Mouse (Mus musculus): ENCODE results near the gene Syngr1. TPM values are rescaled to one million over a fixed set of nuclear protein-coding genes. Genes with fewer than 3 reads are reported as not detected.

The Syngr1 gene
- total and polyA plus RNA-seq, 3 experiments, result 105 to 115 TPM; not detected in 1

GRCm38 (mm10) chr15:80071951-80072437 lies 19.1 kb upstream of the Syngr1 start:
- H3K4me3 ChIP-seq (ENCODE audit: control insufficient read depth in 1 of 2, insufficient read depth in 1 of 2, low read depth in 2 of 2, low read length in 2 of 2), result no peak overlapping the region

GRCm38 (mm10) chr15:80072579-80073255 lies 18.4 kb upstream of the Syngr1 start:
- no peak overlapping the region for H3K9ac ChIP-seq (ENCODE audit: control insufficient read depth, low read depth, low read length, poor library complexity, severe bottlenecking)
- no peaks in the 10 kb centered on the region for H3K4me1 ChIP-seq (ENCODE audit: control insufficient read depth in 1 of 2, insufficient read depth in 2 of 2, low read length in 2 of 2)
- H3K9me3 ChIP-seq (replicated peaks; ENCODE audit: insufficient read depth, low read length), result no peaks in the 10 kb centered on the region
- H3K27me3 ChIP-seq (ENCODE audit: control insufficient read depth in 1 of 2, insufficient read depth in 2 of 2, low read length in 2 of 2), result peaks cover 0 to 3% of the 10 kb centered on the region in 2 experiments; a peak in 1 of 4 replicates
- no peak overlapping the region for H3K27ac ChIP-seq (ENCODE audit: control insufficient read depth, low read depth, low read length)
- no peak overlapping the region for H3K4me3 ChIP-seq (ENCODE audit: control insufficient read depth in 1 of 2, insufficient read depth in 1 of 2, low read depth in 2 of 2, low read length in 2 of 2)
- H3K36me3 ChIP-seq (ENCODE audit: control insufficient read depth in 1 of 2, insufficient read depth in 2 of 2, low read length in 2 of 2), result no peaks in the 10 kb centered on the region; a peak in 1 of 4 replicates
- H3K79me2 ChIP-seq (ENCODE audit: control insufficient read depth, insufficient read depth, low read length, poor library complexity), result no peaks in the 10 kb centered on the region
- DNase-seq (ENCODE audit: low read depth, low spot score), result no peak
- TF ChIP-seq E2F4 (IDR thresholded peaks at IDR 0.05; ENCODE audit: borderline replicate concordance, low read depth, low read length) (no peak), POLR2AphosphoS5 (IDR thresholded peaks at IDR 0.05; ENCODE audit: borderline replicate concordance, low read depth, low read length) (no peak), MXI1 (IDR thresholded peaks at IDR 0.05; ENCODE audit: low read depth, low read length) (no peak), ZC3H11A (IDR thresholded peaks at IDR 0.05; ENCODE audit: low read depth, low read length) (no peak), EP300 (IDR thresholded peaks at IDR 0.05; ENCODE audit: low read depth in 1 of 2, low read length in 2 of 2) (no peak), RAD21 (IDR thresholded peaks at IDR 0.05; ENCODE audit: low read depth, low read length) (no peak), KAT2A (conservative IDR thresholded peaks at IDR 0.05; ENCODE audit: low read depth, low read length) (no peak), GABPA (IDR thresholded peaks at IDR 0.05; ENCODE audit: low read depth, low read length) (no peak), ETS1 (IDR thresholded peaks at IDR 0.05; ENCODE audit: low read depth, low read length) (no peak), JUND (IDR thresholded peaks at IDR 0.05; ENCODE audit: low read depth, low read length) (no peak)

More at GRCm38 (mm10) chr15:80071951-80072437, 19.1 kb upstream of the Syngr1 start:
- no peak overlapping the region for H3K9ac ChIP-seq (ENCODE audit: control insufficient read depth, low read depth, low read length, poor library complexity, severe bottlenecking)
- no peaks in the 10 kb centered on the region for H3K79me2 ChIP-seq (ENCODE audit: control insufficient read depth, insufficient read depth, low read length, poor library complexity)
- TF ChIP-seq HCFC1 (IDR thresholded peaks at IDR 0.05; ENCODE audit: low read depth, low read length), result no peak
- no peak for TF ChIP-seq ETS1 (IDR thresholded peaks at IDR 0.05; ENCODE audit: low read depth, low read length)
- no peak for TF ChIP-seq JUND (IDR thresholded peaks at IDR 0.05; ENCODE audit: low read depth, low read length)
- H3K9me3 ChIP-seq (replicated peaks; ENCODE audit: insufficient read depth, low read length), result no peaks in the 10 kb centered on the region
- no peak for DNase-seq (ENCODE audit: low read depth, low spot score)
- no peak overlapping the region for H3K27ac ChIP-seq (ENCODE audit: control insufficient read depth, low read depth, low read length)
- no peaks in the 10 kb centered on the region for H3K4me1 ChIP-seq (ENCODE audit: control insufficient read depth in 1 of 2, insufficient read depth in 2 of 2, low read length in 2 of 2)
- peaks cover 0 to 3% of the 10 kb centered on the region in 2 experiments; a peak in 1 of 4 replicates for H3K27me3 ChIP-seq (ENCODE audit: control insufficient read depth in 1 of 2, insufficient read depth in 2 of 2, low read length in 2 of 2)
- no peaks in the 10 kb centered on the region for H3K36me3 ChIP-seq (ENCODE audit: control insufficient read depth in 1 of 2, insufficient read depth in 2 of 2, low read length in 2 of 2)

- Histone ChIP-seq H3K4me1 (ENCODE audit: control insufficient read depth in 1 of 2, insufficient read depth in 2 of 2, low read length in 2 of 2) (no peaks in the 10 kb centered on the region), H3K4me3 (ENCODE audit: control insufficient read depth in 1 of 2, insufficient read depth in 1 of 2, low read depth in 2 of 2, low read length in 2 of 2) (no peak overlapping the region), H3K79me2 (ENCODE audit: control insufficient read depth, insufficient read depth, low read length, poor library complexity) (peaks cover 1% of the 10 kb centered on the region; the same call in 1 of the 2 replicates), H3K9me3 (replicated peaks; ENCODE audit: insufficient read depth, low read length) (no peaks in the 10 kb centered on the region), H3K36me3 (ENCODE audit: control insufficient read depth in 1 of 2, insufficient read depth in 2 of 2, low read length in 2 of 2) (peaks cover 0 to 2% of the 10 kb centered on the region in 2 experiments; a peak in 2 of 4 replicates), H3K27me3 (ENCODE audit: control insufficient read depth in 1 of 2, insufficient read depth in 2 of 2, low read length in 2 of 2) (no peaks in the 10 kb centered on the region), H3K27ac (ENCODE audit: control insufficient read depth, low read depth, low read length) (no peak overlapping the region), H3K9ac (ENCODE audit: control insufficient read depth, low read depth, low read length, poor library complexity, severe bottlenecking) (no peak overlapping the region)
- DNase-seq (ENCODE audit: low read depth, low spot score), result no peak
- peak; percentile 97 for TF ChIP-seq ZKSCAN1 (IDR thresholded peaks at IDR 0.05; ENCODE audit: low read depth, low read length)
- TF ChIP-seq NELFE (IDR thresholded peaks at IDR 0.05; ENCODE audit: low read depth, low read length), result no peak
Observed at GRCm38 (mm10) chr15:80073256-80073621, 17.9 kb upstream of the Syngr1 start.

Data from MEL (cell line).